Mouse (Mus musculus) cerebellum, postnatal 25 days (tissue): ENCODE measurements at regions not wholly inside any gene's neighbourhood (a gene's known extent, or its start where the extent isn't known, plus 50 kb on each side); places are given as distances from the start of the nearest gene placed in this dataset.

Source experiments
- DNase-seq, 2 experiments: peaks; one replicate each; pipeline ENCODE4 v3.0.0; 2021; ENCODE audit warnings: mixed read lengths in 2 of 2

- no peak for DNase-seq
Measured at GRCm38 (mm10) chr7:90030486-90031250, 49.9 kb upstream of the Eed start.

- no peak for DNase-seq
Measured at GRCm38 (mm10) chr7:90033086-90033485, 52.3 kb upstream of the Eed start.

GRCm38 (mm10) chr7:90033640-90034312, 53.0 kb upstream of the Eed start:
- no peak for DNase-seq

DNA sequence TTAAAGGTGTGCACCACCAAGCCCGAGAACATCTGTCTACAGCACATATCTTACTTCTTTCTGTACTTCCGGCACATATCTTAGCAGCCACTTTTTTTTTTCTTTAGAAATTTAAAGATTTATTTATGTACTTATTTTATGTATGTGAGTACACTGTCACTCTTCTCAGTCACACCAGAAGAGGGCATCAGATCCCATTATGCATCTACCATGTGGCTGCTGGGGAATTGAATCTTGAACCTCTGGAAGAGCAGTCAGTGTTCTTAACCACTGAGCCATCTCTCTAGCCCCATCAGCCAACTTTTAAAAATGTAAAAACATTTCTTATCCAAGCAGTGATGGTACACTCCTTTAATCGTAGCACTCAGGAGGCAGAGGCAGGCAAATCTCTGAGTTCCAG, 53.7 kb upstream of the Eed start:
- no peak for DNase-seq

- DNase-seq, result no peak
Measured at GRCm38 (mm10) chr7:90035396-90035795, 54.6 kb upstream of the Eed start.

- DNase-seq, result no peak
Measured at GRCm38 (mm10) chr7:90037736-90038135, 57.0 kb upstream of the Eed start.

GRCm38 (mm10) chr7:90039504-90039903, 58.7 kb upstream of the Eed start:
- peak in 1 of 2 experiments; percentile 30 for DNase-seq

DNA sequence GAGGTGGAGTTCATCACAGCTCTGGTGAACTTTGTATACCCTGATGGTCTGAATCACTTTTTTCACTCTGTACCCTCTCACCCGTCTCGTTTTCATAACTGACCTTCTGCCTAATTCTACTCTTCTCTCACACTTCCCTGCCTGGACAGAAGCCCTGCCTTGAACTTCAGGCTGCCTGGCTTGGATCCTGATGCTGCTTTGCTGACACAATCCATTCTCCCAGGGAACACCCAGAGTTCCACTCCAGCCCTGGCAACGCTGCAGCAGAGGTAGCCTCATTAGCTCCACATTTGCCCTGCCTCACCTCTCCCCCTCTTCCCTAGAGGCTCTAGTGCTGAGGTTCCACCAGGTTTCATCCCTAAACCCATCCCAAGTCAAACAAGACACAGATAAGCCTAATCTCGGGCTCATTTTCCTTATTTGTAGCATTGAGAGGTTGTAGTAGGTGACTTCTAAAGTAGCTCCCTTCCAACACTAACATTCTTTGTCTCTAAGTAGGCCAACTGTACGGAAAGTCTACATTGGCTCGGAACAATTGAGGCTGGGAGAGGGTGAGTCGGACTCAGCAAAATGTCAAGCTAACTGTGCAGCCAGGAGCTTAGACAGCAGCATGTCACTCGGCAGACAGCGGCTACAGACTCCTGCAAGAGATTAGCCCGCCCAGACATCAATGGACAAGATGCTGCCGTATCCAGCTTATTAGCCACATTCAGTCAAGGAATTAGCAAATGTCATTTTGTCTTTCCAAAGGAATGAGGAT, 60.0 kb upstream of the Eed start:
- no peak for DNase-seq

GRCm38 (mm10) chr7:90041565-90042024, 60.8 kb upstream of the Eed start:
- no peak for DNase-seq

GRCm38 (mm10) chr7:90042364-90042763, 61.6 kb upstream of the Eed start:
- no peak for DNase-seq

DNA sequence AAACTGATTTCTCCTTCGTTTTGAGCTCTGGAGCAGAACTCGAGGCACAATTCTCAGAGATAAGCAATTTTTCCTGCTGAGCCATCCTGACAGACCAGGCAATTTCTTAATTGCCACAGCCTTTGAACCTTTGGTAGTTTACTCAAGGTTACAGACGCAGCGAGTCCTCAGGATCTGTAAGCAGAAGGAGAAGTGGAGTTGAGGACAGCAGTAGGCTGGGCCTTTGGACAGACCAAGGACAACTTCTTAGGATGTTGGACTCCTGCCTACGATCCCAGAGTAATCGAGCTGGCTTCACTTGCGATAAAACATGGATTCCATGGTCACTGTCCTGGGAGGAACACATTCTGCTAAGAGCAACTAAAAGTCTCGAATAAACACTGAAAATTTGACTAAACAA, 62.7 kb upstream of the Eed start:
- DNase-seq, result no peak

DNA sequence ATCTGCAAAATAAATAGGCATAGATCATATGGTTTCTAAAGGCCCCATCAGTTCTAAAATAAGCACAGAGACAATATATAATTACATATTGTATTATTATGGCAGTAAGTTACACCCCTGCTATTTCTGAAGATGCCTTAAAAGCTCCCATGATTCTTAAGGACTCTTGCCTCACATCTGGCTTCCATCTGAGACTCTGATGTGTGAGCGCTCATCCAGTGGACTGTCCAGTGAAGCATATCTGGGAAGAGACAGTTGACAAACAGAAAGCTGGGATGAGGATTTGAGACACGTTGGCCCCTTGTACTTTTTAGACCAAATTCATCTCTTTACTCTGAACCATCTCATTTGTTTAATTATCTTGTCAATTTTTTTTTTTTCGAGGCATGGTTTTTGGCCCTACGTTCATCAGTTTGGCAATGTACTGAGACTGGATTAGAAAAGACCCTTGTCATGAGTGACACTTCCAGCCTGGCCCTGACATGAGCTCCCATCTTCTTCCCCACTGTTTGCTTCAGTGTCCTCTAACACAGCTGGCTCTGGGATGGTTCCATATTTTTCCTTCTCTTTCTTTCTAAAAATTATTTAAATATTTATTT, 63.4 kb upstream of the Eed start:
- DNase-seq, result no peak

DNA sequence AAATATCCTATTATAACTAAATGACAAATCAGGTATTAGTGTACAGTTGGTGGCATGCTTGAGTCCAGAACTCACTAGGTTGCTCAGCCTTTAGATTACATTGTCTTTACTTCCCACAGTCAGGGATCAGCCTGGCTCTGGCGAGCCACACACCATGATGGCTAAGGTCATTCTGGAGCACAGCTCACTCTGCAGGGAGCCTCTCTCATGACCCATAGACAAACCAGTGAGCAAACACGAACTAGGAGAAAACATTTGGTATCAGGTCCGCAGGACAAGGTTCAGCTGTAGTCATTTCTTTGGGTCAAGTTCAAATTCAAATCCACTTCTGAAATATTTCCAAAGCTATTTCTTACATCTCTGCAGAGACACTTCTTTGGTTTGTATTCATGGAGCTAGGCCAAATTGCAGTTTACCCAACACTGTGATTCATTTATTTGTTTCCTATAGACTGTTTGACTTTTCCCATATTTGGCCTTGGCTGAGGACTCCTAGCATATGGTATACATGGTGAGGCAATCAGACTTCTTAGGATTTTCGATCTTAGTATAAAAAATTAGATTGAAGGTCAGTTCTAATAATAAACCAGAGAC, 64.5 kb upstream of the Eed start:
- peak in 1 of 2 experiments; percentile 35 for DNase-seq

DNA sequence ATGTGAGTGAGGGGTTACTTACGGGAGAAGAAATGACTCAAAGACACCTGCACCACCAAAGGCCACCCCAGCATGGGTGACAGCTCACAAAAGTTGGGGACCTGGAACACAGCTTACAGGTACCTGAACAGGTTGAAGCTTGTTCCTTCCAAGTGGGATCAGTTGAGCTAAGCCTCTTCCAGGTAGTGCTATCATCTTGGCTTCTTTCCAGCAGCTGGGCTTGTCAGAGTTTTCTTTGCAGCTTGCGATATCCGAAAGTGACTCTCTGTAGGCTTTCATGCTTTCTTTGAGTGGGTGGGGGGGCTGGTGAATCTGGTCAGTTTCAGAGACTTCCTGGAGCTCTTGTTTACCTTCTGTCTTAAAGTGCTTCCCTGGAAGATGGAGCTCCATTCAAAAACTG, 65.4 kb upstream of the Eed start:
- DNase-seq, result no peak

GRCm38 (mm10) chr7:90046862-90047261, 66.1 kb upstream of the Eed start:
- no peak for DNase-seq

DNA sequence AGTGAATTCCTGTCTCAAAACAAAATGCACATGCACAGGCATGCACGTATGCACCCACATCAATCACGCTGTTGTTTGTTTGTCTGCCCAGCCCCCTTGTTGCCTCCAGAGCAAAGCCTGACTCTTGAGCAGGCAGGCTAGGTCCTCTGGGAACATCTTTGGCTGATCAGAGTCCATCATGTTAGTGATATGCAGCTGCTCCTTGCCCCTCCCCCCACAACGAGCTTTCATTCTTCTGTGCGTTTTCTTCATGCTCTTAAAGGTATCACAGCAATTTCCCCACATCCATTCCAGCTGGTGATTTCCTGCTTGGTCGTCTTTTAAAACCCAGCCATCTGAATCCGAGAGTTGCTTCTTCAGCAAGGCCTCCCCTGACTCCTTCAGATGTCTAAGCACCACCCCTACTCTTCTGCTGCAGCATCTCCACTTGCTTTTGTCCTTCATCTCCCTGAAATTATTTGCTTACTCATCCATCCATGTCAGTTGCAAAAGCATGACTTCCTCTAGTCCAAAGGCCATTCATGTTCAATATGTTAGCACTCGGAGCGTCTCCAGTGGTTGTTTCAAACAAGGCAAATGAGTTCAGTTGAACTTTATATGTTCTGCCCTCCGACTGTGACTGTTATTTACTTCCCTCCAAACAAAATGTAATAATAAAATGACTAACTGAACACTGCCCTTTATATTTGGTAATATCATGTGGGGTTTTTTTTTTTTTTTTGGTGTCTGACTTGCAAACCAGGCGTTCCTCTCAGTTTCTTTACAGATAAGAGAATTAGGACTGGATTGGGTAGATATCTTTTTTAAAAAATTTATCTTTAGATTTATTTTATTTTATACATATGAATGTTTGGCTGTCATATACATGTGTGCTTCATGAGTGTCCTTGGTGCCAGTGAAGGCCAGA, 67.9 kb upstream of the Eed start:
- no peak for DNase-seq

- no peak for DNase-seq
Measured at GRCm38 (mm10) chr7:90049831-90050237, 69.1 kb upstream of the Eed start.

DNA sequence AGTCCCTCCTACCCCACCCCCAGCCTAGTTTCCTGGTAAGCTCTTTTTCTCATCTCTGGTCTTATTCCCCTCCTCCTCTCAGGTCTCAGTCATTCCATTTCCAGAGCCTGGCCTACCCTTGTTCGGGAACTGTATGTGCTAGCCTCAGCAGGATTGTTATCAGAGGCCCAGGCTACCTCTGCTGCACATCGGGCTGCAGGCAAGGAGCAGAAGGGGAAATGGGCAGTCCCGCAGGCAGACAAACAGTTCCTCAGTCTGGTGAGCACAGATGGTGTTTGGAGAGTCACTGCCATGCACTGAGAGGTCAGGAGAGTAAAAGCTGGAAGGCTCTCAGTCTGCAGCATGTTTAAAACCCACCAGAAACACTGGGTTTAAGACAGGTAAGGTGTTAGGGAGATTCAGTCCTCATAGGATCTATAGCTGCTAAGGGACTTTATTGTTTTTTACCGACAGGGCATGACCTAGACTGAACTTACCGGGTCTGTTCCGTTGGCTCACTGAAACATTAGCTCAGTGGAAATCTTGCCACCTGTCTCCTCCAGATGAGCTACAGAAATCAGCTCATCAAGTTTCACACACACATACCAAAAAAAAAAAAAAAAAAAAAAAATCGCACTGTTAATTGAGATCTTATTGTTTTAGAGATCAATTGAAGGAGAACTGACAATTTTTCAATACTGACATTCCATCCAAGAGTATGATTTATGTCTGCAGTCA, 74.2 kb upstream of the Eed start:
- DNase-seq, result peak; percentile 79 to 82

GRCm38 (mm10) chr7:90057947-90058346, 72.1 kb upstream of the Picalm start:
- DNase-seq, result no peak

DNA sequence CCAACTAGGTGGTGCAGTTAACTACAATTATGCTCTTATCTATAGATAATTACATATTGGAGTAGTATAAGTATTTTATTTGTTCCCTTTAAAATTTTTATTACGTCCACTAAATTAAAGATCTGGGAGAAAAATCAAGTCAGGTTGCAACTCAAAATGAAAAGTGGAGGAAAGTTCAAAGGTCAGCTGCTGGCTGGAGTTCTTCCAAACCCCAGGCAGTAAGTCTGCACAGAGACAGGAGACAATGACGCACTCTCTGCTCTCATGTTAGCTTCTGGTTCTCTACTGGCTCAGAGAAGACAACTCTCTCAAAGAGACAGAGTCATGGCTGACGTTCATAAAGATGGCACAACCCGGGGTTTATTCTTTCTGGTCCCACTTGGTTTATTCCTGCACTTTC, 71.4 kb upstream of the Picalm start:
- DNase-seq, result no peak

GRCm38 (mm10) chr7:90059249-90059628, 70.8 kb upstream of the Picalm start:
- DNase-seq, result no peak
